Mouse (Mus musculus): ENCODE data around the gene Hnrnpab.

DNA sequence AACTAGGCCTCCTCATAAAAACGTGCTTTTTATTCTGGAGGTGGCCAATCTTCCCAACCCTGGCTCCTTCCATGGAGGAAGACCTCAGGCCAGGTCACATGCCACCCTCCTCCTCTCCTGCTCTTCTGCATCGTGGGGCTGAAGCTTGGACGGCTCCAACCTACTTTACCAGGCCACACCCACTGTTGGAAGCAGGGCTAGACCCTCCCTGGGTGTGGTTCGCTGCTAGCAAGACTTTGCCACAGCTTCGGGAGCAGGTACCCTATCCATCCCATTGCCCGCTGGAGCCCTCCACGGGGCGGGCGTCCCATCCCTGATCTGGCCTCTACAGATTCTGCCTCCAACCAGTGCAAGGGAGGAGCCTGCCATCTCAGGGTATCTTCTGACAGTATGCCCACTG is 36.6 kb upstream of the Hnrnpab start:
- TF ChIP-seq CTCF (IDR thresholded peaks at IDR 0.05; ENCODE audit: low read depth, low read length) (no peak), GATA1 (IDR thresholded peaks at IDR 0.05; ENCODE audit: borderline replicate concordance, low read length) (no peak)

Data from G1E (cell line).